Mouse (Mus musculus) heart, postnatal 0 days (tissue): ENCODE measurements around the gene Rab7.

Experiments used
- CTCF ChIP-seq: IDR thresholded peaks from 2 replicates; pipeline ENCODE4 v1.5.1; 2016; ENCODE audit warnings: antibody characterized with exemption, control low read depth, low read depth
- EP300 ChIP-seq: IDR thresholded peaks from 2 replicates; pipeline ENCODE4 v1.6.1; 2016; ENCODE audit warnings: antibody characterized with exemption, low read depth

DNA sequence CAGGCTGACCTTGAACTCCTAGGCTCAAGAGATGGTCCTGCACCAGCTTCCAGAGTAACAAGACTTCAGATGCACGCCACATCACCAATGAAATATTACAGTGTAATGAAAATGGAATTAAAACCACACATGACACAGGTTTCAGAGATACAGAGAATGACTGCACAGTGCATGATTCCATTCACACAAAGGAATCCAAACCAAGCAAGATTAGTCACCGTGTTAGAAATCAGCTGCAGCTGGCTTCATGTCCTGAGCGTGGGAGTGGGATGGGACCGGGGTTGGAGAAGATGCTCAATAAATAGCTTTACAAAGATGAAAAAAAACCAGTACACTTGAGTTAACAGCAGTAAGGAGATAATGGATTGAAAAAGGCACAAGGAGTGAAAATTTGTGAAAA is 5.6 kb downstream of the Rab7 start:
- TF ChIP-seq EP300 (no peak), CTCF (no peak)
